Mouse (Mus musculus): ENCODE measurements around the gene Heph.
"Not testable (repeated sequence)": the region's sequence is repeated elsewhere in the genome, so short reads cannot be mapped to it uniquely, and the experiment has no call there.

Heph gene

DNA sequence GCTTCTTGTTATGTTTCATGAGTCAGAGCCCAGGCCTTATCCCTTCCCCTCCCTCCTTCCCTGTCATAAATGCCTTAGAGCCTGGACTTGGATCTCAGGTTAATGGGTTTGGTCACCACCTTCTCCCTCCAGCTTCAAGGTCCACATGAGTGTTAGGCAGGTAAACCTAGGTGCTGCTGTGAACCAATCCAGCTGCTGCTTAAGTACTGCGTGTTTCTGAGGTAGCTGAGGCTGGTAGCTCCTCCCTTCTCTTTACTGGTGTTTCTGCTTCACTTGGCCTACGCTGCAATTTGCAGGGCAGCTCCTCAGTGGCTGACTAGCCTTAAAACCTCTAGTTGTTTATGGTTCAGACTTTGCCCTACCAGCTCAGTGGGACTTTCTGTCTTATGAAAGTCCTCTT lies at the start of gene Heph:
TSS of gene Heph (plus strand) at position 211 of the 400 bp plus-strand sequence.
- no peak for DNase-seq (ENCODE audit: extremely low spot score, low spot score)

DNA sequence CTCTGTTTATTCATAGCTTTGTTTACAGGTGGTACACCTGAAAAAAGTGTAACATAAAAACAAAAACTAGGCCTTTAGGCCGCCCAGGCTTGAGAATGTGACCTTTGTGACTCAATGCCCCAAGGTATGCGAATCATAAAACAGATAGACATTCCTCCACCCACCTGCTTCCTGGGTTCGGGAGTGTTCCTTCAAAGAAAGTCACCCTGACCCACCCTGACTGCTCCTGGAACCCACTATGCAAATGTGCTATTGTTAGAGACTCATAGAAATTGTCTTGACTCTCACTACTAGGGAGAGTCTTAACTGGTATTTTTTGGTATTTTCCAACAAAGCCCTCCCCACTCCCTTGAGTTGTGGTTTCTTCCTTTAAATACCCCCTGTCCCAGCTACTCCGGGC lies 39.8 kb upstream of the Heph start:
- not testable (repeated sequence) for DNase-seq (ENCODE audit: extremely low spot score, low spot score)

DNA sequence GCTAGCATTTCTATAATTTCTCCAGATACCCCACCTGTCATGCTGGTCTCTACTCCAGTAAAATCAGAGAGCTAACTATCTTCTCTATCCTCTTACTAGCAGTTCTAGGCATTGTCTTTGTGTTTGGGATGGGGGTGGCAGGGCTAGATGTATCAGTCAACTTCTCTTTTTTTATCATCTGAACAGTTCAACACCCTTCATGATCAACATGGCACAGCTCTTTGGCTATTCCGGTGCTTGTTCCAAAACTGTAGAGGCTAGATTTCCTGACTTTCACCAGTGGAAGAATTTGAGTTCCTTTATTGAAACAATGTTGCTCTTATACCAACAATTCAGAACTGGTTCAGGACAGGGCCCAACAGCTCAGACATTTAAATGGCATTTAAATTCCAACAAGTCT lies 38.2 kb upstream of the Heph start:
- no peak for DNase-seq (ENCODE audit: extremely low spot score, low spot score)

DNA sequence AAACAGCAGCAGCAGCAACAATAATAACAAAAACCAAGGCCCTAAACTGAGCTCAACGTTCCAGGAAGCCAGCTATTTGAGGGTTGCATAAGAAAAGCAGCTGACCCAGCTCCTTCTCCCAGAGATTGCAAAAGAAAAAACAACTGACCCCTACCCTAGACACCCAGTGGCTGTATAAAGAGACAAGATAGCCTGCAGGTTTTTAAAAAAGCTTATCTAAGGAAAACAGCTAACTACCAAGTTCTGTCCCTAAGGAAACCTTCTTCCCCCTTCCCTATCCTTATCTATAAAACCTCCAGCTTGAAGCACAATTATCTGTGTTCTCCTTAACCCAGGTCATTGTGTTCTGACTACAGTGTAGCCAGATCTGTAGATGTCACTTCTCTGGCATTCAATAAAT lies 37.4 kb upstream of the Heph start:
- DNase-seq (ENCODE audit: extremely low spot score, low spot score), result no peak

DNA sequence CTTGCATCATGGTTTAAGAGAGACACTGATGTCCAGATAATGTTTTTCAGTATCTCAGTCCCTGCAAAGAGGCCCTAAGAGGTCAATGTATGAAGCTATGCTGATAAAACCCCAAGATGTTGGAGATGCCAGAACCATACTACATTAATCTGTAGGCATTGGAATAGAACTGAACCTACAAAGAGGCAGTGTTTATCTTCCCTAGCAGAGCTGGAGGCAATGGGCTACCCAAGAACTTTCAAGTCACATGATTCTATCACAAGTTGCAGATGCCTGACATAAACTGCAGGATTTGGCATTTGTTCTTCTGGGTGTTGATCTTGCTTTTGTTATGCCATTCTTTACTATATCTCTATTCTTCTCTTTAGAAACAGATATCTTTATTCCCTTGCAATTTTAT lies 35.8 kb upstream of the Heph start:
- DNase-seq (ENCODE audit: extremely low spot score, low spot score), result no peak

DNA sequence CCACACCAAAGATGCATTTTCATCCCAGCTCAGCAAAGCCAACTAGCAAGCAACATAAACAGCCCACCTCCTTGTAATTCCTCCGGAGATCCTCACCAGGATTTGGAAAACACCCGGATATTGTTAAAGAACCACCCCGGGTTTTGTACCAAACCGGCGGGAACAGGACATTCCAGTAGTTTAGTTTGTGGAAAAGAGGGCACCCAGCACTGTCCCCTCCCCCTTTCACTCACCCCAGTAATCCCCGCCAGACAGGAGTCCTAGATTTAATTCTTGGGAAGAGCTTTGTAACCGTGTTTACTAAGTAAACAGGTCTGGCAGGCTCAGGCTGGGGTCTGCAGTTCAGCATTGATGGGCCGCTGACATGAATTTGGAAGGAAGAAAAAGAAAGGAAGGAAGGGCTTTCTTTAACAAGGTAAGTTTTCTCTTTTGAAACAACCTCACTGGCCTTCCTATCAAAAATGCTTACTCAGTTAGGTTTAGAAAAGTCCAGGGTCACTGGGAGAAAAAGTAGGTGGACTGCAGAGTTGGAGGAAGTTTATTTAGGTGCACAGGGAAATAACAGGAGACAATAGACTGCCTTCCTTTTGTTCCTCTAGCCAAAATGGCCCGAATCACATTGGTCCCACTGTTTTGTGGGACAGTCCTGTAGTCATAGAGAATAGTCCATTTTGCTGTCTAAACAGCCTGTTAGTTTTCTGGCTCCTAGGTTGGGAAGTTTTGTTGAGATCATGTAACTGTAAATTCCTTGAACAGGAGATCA lies 1.2 kb downstream of the Heph start, which contains the start of gene Hsf3:
TSS of gene Hsf3 (minus strand) at position 94 of the 763 bp plus-strand sequence.
- peak; percentile 21 for DNase-seq (ENCODE audit: extremely low spot score, low spot score)

DNA sequence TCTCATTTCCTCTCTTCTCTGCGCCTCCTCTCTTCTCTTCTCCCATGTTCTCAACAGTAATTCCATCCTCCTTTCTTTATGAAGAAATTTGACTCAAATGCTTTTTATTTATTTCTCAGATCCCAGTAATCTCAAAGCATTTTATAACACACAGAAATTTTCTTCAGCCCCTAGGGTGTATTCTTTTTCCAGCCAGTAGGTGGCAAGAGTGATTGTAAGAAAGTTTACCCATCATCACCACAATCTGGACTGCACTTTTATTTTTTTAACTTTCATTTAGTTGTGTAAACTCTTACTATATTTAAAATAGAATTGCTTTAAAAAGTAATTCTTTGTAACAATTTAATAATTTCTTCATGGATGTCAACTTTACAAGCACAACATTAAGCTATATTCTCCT lies 46.4 kb downstream of the Heph start:
- DNase-seq (ENCODE audit: extremely low spot score, low spot score), result no peak
